Mouse (Mus musculus) right cerebral cortex, adult 18-20 months (tissue): ENCODE results near the gene Kat6b.
"Not testable (repeated sequence)": the region's sequence is repeated elsewhere in the genome, so short reads cannot be mapped to it uniquely, and the experiment has no call there.

Experiments
- DNase-seq: peaks from one replicate; pipeline ENCODE4 v3.0.0; 2022; ENCODE audit warnings: mixed read lengths

Gene Kat6b

DNA sequence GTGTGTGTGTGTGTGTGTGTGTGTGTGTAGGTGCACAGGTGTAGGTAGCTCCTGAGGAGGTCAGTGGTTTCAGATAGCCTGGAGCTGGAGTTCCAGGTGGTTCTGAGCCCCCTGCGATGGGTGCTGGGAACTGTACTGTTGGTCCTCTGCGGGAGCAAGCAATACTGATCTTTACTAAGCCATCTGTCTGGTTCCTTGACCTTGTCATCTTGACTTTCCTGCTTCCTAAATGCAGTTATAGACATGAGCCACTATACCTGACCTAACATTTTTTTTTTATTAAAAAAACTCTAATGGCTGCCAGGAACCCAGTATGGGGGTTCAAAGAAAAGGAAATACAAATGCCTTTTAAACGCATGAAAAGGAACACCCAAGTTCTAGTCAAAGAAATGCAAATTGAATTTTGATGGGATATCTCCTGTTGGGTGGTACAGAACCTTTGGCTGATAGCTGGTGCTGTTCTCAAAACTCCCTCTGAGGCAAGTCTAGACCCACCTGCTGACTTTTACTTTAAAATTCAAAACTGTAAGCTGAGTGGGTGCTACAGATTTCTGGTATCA lies 4.8 kb downstream of the Kat6b start:
- no peak for DNase-seq

DNA sequence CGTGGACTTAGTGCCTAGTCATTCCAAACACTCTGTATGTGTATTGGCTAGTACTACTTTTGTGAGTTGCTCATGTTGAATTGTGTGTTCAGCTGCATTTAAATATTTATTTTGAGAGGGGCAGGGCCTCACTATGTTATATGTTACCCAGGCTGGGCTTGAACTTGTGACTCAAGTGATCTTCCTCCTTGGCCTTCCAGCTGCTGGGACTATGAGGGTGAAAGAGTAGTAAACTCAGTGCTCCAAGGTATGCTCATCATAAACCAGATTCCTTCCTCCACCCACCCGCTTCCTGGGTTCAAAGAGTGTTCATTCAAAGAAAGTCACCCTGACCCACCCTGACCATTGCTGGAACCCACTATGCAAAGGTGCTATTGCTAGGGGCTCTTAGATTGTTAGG lies 5.9 kb downstream of the Kat6b start:
- not testable (repeated sequence) for DNase-seq

- DNase-seq, result not testable (repeated sequence)
Observed at GRCm38 (mm10) chr14:21488426-21489115, 7.3 kb downstream of the Kat6b start.

DNA sequence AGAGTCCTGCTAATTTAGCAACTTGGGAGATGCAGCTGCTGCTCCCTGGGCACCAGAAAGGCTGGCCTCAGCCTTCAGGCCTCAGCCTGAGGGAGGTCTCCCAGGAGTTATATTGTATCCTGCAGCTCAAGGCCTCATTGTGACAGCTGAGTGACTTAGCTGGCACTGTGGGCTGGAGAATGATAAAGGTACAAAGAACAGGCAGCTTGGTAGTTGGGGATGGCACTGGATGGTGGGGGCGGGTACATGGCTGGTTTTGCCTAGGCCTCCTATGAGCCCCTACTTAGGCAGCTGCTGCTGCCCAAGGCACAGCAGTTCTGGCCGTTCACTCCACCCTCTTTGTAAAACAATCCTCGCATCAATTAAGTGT lies 7.9 kb downstream of the Kat6b start:
- DNase-seq, result no peak

GRCm38 (mm10) chr14:21490141-21490540 lies 8.9 kb downstream of the Kat6b start:
- DNase-seq, result no peak

- no peak for DNase-seq
Observed at GRCm38 (mm10) chr14:21498361-21498996, 17.2 kb downstream of the Kat6b start.

GRCm38 (mm10) chr14:21499011-21499581 lies 17.9 kb downstream of the Kat6b start:
- DNase-seq, result peak; percentile 45

DNA sequence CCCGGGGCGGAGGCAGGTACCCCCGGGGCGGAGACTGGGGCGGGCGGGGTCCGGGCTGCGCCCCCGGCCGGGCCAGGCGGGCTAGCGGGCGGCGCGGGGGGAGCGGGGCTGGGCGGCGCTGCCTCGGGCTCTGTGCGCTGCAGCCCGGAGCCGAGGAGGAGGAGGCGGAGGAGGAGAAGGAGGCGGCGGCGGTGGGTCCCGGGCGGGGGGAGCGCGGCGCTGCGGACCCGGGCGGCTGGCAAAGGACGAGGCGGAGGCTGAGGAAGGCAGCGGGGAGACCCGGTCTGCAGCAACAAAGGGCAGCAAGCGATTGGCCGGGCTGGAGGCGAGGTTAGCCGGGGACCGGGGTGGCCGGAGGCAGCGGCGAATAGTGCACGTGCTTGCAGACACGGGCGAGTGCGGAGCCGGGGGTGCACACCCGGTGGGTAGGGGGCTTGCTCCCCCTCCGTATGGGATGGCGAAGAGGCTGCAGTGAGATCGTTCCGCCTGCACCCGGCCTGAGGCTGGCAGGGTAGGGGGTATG lies 18.5 kb downstream of the Kat6b start:
- DNase-seq, result peak; percentile 78

DNA sequence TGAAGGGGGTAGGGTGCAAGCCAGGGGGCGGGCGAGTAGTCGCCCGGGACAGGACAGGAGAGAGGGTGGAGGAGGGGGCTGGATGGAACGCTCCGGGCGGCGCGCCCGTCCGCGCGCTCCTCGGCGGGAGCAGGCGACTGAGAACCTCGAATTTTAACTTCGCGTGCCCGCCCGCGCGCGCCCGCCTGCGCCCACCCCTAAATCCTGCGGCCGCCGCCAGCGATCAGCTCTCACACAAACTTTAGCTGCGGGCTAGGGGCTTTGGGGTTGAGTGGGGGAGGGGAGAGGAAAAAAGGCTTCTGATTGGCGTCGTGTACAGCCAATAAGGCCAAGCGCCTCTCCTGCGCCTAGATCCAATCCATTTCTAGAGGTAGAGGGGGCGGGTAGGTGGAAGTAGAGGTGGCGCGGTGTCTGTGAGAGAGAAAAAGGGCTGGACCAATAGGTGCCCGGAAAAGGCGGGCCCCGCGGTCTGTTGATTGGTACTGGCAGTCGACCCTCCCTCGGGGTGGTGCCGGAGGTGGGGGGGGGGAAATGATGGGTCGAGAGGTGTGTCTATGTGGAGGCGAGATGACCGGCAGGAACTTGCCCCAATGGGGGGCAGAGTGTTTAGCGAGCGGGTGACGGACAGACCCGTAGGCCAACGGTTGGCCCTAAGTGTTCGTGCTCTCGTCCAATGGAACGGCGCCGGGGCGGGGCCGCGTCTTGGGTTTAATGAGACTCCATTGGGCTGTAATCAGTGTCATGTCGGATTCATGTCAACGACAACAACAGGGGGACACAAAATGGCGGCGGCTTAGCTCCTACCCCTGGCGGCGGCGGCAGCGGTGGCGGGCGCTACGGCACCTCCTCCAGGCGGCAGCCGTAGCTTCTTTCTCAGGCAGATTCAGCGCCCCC lies 19.2 kb downstream of the Kat6b start:
- peak; percentile 100 for DNase-seq

GRCm38 (mm10) chr14:21501048-21501657 lies 19.9 kb downstream of the Kat6b start:
- DNase-seq, result peak; percentile 86

DNA sequence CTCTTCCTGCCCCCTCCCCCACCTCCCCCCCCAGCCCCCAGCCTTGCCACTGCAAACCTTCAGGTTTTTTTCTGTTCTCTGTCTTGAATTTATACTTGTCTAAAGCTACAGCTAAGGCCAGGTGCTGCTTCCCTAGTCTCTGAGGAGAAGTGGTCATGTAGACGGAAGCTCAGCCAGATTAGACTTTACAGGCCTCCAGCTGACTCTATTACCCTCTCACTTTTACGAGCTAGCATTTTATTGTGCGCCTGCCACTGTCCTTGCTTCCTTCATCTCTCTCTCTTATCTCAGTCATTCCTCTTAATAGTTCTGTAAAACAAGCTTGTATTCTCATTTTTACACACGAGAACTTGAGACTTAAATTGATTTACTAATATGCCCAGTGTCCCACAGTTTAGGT lies 23.8 kb downstream of the Kat6b start:
- DNase-seq, result no peak

DNA sequence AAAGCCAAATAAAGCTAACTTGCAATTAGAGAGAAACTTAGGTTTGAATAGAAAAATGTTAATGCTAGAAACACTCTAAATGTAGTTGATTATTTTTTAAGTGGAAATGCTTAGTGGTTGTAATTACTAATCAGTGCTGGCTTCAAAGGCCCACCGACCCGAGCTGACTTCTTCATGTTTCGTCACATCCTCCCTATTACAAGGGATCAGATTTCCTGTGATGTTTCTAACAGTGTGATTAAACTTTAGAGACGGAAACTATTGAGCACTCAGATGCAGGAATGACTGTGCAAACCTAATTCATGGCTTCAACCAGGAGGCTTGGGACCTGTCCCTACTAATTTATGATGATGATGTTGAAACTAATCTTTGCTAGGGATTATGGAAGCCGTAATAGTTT lies 25.8 kb downstream of the Kat6b start:
- DNase-seq, result no peak

- DNase-seq, result no peak
Observed at GRCm38 (mm10) chr14:21509111-21509905, 28.1 kb downstream of the Kat6b start.

DNA sequence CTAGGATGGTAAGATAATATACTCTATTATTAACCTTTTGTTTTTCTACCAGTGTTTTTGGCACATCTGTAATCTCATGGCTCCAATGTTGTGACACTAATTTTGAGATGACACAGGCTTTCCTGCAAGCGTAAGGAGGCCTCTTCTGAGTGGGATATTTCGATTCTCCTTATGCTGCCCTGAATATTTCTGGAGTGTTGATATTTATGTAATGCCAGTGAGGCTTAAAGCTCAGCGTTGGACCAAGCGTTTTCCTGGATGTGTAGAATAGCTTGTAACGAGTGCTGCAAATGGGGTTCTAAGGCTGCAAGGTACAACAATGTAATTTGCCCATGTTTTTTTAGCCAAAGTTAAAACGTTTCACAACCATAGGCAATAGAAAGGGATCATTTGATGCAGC lies 30.2 kb downstream of the Kat6b start:
- peak; percentile 22 for DNase-seq

DNA sequence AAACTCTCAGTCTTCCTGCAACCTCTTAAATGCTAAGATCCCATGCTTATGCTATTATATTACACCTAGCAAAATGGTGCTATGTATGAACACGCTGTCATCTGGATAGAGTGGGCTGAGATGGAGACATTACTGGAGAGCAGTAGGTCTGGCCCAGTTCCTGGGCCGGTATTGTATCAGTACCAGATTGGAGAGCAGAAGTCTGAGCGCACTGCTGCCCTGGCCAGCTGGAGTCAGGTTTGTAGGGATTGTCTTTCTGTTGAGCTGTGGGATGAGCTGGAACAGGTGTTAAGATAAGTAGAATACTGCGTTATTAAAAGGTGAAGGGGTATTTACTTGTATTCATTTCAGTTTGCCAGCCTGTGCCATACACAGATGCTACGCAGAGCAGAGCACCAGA lies 34.3 kb downstream of the Kat6b start:
- DNase-seq, result no peak

- no peak for DNase-seq
Observed at GRCm38 (mm10) chr14:21519307-21519706, 38.1 kb downstream of the Kat6b start.

- no peak for DNase-seq
Observed at GRCm38 (mm10) chr14:21520496-21520895, 39.3 kb downstream of the Kat6b start.

GRCm38 (mm10) chr14:21521496-21521895 lies 40.3 kb downstream of the Kat6b start:
- DNase-seq, result not testable (repeated sequence)

GRCm38 (mm10) chr14:21522312-21522978 lies 41.2 kb downstream of the Kat6b start:
- no peak for DNase-seq

GRCm38 (mm10) chr14:21523234-21523633 lies 42.0 kb downstream of the Kat6b start:
- DNase-seq, result peak; percentile 47
